Mouse (Mus musculus) cerebellum, adult 2 months (tissue): ENCODE results near the gene Rbm8a.
A peak's percentile ranks its signal among the peaks of the same experiment; 100 is the strongest.

Experiments used
- CTCF ChIP-seq: fragments of 200-500 bp; IDR thresholded peaks from 2 replicates; pipeline ENCODE4 v1.5.1; 2011; ENCODE audit warnings: low read depth, mild to moderate bottlenecking, control low read depth, low read length, moderate library complexity, borderline replicate concordance; ENCODE audit not compliant: insufficient read depth
- POLR2A ChIP-seq: fragments of 200-500 bp; IDR thresholded peaks from 2 replicates; pipeline ENCODE4 v1.6.1; 2011; ENCODE audit warnings: low read length, control low read depth, borderline replicate concordance; ENCODE audit not compliant: insufficient read depth

GRCm38 (mm10) chr3:96667316-96667715, 37.6 kb downstream of the Rbm8a start:
- TF ChIP-seq CTCF = peak; percentile 19; the same call in 1 of the 2 replicates
- no peak for TF ChIP-seq POLR2A
